In the genomic region with DNA sequence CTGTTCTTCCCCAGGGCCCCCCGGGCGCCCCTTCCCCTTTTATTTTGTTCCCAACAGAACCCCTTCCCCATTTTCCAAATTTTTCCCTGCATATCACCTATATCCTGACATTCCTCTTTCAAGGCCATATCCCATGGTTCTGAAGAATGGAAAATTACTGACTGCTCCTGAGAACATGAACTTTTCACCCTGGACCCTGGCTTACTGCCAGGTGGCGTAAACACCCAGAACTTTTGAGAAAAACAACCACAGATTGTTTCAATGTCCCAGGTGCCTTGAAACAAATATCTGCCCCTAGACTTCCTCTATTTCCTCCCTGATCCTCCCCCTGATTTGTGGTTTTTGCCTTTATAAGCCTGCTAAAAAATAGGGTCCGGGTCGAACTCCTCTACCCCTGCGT, we compare ENCODE assay signal across 23 mouse cellular contexts. TPM values are rescaled to one million over a fixed set of nuclear protein-coding genes. Genes with fewer than 3 reads are reported as not detected.
DNase-seq lines count a peak whose midpoint lies in the region; ATAC-seq and TF ChIP-seq lines count a peak whose summit lies in the region.
"Had no signal": no experiment of that assay in that cellular context is flagged by ENCODE, and none has a peak within 500 bp of the region (broad histone marks: within the 10 kb centered on the region; RNA-seq: fewer than 3 reads in every experiment).

No protein-coding gene starts in this region.

- H3K9ac ChIP-seq in liver, adult 2 months (ENCODE audit: low read depth, low read length) = no peak overlapping the region
- H3K9ac ChIP-seq: embryonic facial prominence, embryonic 13.5 days; forebrain, embryonic 13.5 days; forebrain, postnatal 0 days; heart, embryonic 13.5 days; hindbrain, embryonic 12.5 days had no signal

- DNase-seq in kidney, adult 18-20 months = peak; percentile 14
- no peak for DNase-seq in kidney, adult 11 months
- DNase-seq in liver, adult 2 months (ENCODE audit: extremely low read depth, low read depth, low spot score) = peak; percentile 12
- no peak for DNase-seq in liver
- DNase-seq in kidney, postnatal 10 days = peak; percentile 19
- no peak for DNase-seq in heart, adult 18-20 months
- DNase-seq: adrenal gland, postnatal 25 days; cerebellum, adult 18-20 months; cerebellum, adult 9-11 months; cerebellum, postnatal 36 days; forebrain, postnatal 0 days; gastrocnemius, postnatal 14 days; heart, postnatal 36 days had no signal

- no peaks in the 10 kb centered on the region for H3K4me1 ChIP-seq in liver, adult 2 months (ENCODE audit: control insufficient read depth, insufficient read depth, low read length)
- H3K4me1 ChIP-seq: embryonic facial prominence, embryonic 13.5 days; forebrain, embryonic 13.5 days; heart, embryonic 13.5 days; hindbrain, embryonic 12.5 days had no signal

- no peak for ATAC-seq in granulocyte monocyte progenitor cell, adult 5-6 weeks (replicated peaks; ENCODE audit: poor library complexity, severe bottlenecking)
- ATAC-seq: forebrain, embryonic 13.5 days; forebrain, postnatal 0 days; hindbrain, embryonic 16.5 days had no signal

- H3K36me3 ChIP-seq in liver, adult 2 months (ENCODE audit: control insufficient read depth, insufficient read depth, low read length) = no peaks in the 10 kb centered on the region
- H3K36me3 ChIP-seq: embryonic facial prominence, embryonic 13.5 days; heart, embryonic 13.5 days; hindbrain, embryonic 12.5 days had no signal

- H3K79me2 ChIP-seq in liver, adult 2 months (ENCODE audit: control insufficient read depth, insufficient read depth, low read length) = no peaks in the 10 kb centered on the region

- H3K27ac ChIP-seq in liver, adult 2 months (replicated peaks; ENCODE audit: insufficient read depth, low read depth, low read length) = no peak overlapping the region
- H3K27ac ChIP-seq: embryonic facial prominence, embryonic 13.5 days; forebrain, embryonic 13.5 days; heart, embryonic 13.5 days; hindbrain, embryonic 12.5 days had no signal

- TF ChIP-seq CTCF in liver, adult 2 months (IDR thresholded peaks at IDR 0.05; ENCODE audit: low read depth, low read length) = no peak

- H3K27me3 ChIP-seq in liver, adult 2 months (ENCODE audit: control insufficient read depth, insufficient read depth, low read length) = no peaks in the 10 kb centered on the region
- H3K27me3 ChIP-seq: embryonic facial prominence, embryonic 13.5 days; forebrain, embryonic 13.5 days; heart, embryonic 13.5 days; hindbrain, embryonic 12.5 days had no signal

- H3K4me3 ChIP-seq in liver, adult 2 months (ENCODE audit: insufficient read depth, low read depth, low read length) = no peak overlapping the region
- H3K4me3 ChIP-seq: embryonic facial prominence, embryonic 13.5 days; forebrain, embryonic 13.5 days; heart, embryonic 13.5 days; hindbrain, embryonic 12.5 days had no signal

- no peak for TF ChIP-seq POLR2A in liver, adult 2 months (IDR thresholded peaks at IDR 0.05; ENCODE audit: extremely low read depth, insufficient read depth, low read length)

- WGBS in liver, adult 2 months = 87% methylated on average over 6 of the region's 6 CpGs

RNA-seq across cellular contexts. Expression of a gene that starts 22.9 kb away (rescaled TPM):
- not detected in 2 replicates for total RNA-seq in liver, adult 2 months (2014; rRNA removed)
- not detected in 2 replicates for polyA plus RNA-seq in liver, adult 2 months (2012; rRNA removed)
- total RNA-seq in heart, adult 18-20 months (2021) = not detected
- not detected in 2 replicates for total RNA-seq in granulocyte monocyte progenitor cell, adult 5-6 weeks (2014; fragmentation: Nextera tagmentation)
- not detected in 2 replicates for total RNA-seq in granulocyte monocyte progenitor cell, adult 5-6 weeks (2017)
- total RNA-seq: adrenal gland, postnatal 25 days; ES-E14; forebrain, postnatal 0 days; gastrocnemius, adult 18-20 months; gastrocnemius, postnatal 14 days; heart, postnatal 36 days had no signal
- polyA plus RNA-seq: embryonic facial prominence, embryonic 13.5 days; forebrain, embryonic 13.5 days; forebrain, postnatal 0 days; gonadal fat pad, adult 2 months; heart, embryonic 13.5 days; heart, postnatal 0 days; hindbrain, embryonic 12.5 days; hindbrain, embryonic 16.5 days had no signal

RNA-seq across cellular contexts. Expression of a gene that starts 32.2 kb away (rescaled TPM):
- total RNA-seq in liver, adult 2 months (2014; rRNA removed) = 14.5 and 15.3 TPM in 2 replicates
- polyA plus RNA-seq in liver, adult 2 months (2012; rRNA removed) = 3.3 TPM in 2 replicates
- 10 to 100 TPM; 18.0 to 20.3 TPM for total RNA-seq in heart, adult 18-20 months (2021)
- total RNA-seq in granulocyte monocyte progenitor cell, adult 5-6 weeks (2014; fragmentation: Nextera tagmentation) = 34.4 and 34.7 TPM in 2 replicates
- total RNA-seq in granulocyte monocyte progenitor cell, adult 5-6 weeks (2017) = 56.2 and 72.1 TPM in 2 replicates

RNA-seq across cellular contexts. Expression of a gene that starts 35.3 kb away (rescaled TPM):
- 6.3 and 7.2 TPM in 2 replicates for total RNA-seq in liver, adult 2 months (2014; rRNA removed)
- polyA plus RNA-seq in liver, adult 2 months (2012; rRNA removed) = 0.99 and 1.4 TPM in 2 replicates
- 1 to 10 TPM; 3.5 to 3.8 TPM for total RNA-seq in heart, adult 18-20 months (2021)
- 6.7 and 14.7 TPM in 2 replicates for total RNA-seq in granulocyte monocyte progenitor cell, adult 5-6 weeks (2014; fragmentation: Nextera tagmentation)
- total RNA-seq in granulocyte monocyte progenitor cell, adult 5-6 weeks (2017) = 9.0 and 11.9 TPM in 2 replicates

Comparison
In these comparisons a context has a peak if more than half of its experiments do, and no peak if none do; other contexts are left out.
1. DNase-seq: peak in kidney, adult 18-20 months (single experiment), liver, adult 2 months (single experiment) and kidney, postnatal 10 days (single experiment); none in kidney, adult 11 months (single experiment), liver (single experiment) and heart, adult 18-20 months (0 of 2).